Mouse (Mus musculus): ENCODE results near the gene Olfr149. TPM values are rescaled to one million over a fixed set of nuclear protein-coding genes. Genes with fewer than 3 reads are reported as not detected.
"Not testable (repeated sequence)": the region's sequence is repeated elsewhere in the genome, so short reads cannot be mapped to it uniquely, and the experiment has no call there.

Gene Olfr149
- not detected in 2 replicates for polyA plus RNA-seq (2012; ENCODE audit: insufficient read depth, low replicate concordance)

GRCm38 (mm10) chr9:39707017-39707416 lies at the start of gene Olfr149:
Gene Olfr149, minus strand, starts transcription at chr9:39707117.
- no peak within 1 kb of the TSS for H3K4me3 ChIP-seq (replicated peaks)
- no peaks in the 10 kb centered on the region for H3K27me3 ChIP-seq (replicated peaks)
- TF ChIP-seq GATA1 (IDR thresholded peaks at IDR 0.05; ENCODE audit: borderline replicate concordance, low read length) (no peak), FLI1 (IDR thresholded peaks at IDR 0.05; ENCODE audit: low read length) (no peak)
- H3K36me3 ChIP-seq (replicated peaks; ENCODE audit: low read length): no peaks in the 10 kb centered on the region
- H3K9me3 ChIP-seq: peaks cover 5% of the 10 kb centered on the region; the same call in 1 of the 2 replicates
- H3K4me1 ChIP-seq: no peaks in the 10 kb centered on the region

DNA sequence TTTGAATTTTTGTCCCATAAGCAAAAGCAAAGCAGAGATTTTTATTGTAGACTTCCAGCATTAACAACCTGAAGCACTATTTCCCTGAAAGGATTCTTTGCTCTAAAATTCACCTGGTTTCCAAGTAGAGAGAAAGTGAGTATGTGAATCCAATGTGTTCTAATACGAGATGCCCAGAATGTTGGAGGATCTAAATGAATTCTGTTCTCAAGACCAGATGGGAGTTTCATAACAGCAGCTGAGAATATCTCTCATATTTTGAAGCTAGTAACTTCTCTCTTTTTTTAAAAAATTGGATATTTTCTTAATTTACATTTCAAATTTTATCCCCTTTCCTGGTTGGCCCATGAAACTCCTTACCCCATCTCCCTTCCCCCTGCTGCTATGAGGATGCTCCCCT lies 39.5 kb upstream of the Olfr149 start:
- H3K9me3 ChIP-seq: no peaks in the 10 kb centered on the region
- H3K4me3 ChIP-seq (replicated peaks): no peak overlapping the region
- no peaks in the 10 kb centered on the region for H3K27me3 ChIP-seq (replicated peaks)
- no peak for TF ChIP-seq GATA1 (IDR thresholded peaks at IDR 0.05; ENCODE audit: borderline replicate concordance, low read length)
- TF ChIP-seq FLI1 (IDR thresholded peaks at IDR 0.05; ENCODE audit: low read length): no peak
- H3K36me3 ChIP-seq (replicated peaks; ENCODE audit: low read length): no peaks in the 10 kb centered on the region
- no peaks in the 10 kb centered on the region for H3K4me1 ChIP-seq

GRCm38 (mm10) chr9:39745949-39746348 lies 39.0 kb upstream of the Olfr149 start, which contains the start of gene Olfr967:
Gene Olfr967, plus strand, starts transcription at chr9:39746249.
- no peak for TF ChIP-seq GATA1 (IDR thresholded peaks at IDR 0.05; ENCODE audit: borderline replicate concordance, low read length)
- no peak for TF ChIP-seq FLI1 (IDR thresholded peaks at IDR 0.05; ENCODE audit: low read length)
- Histone ChIP-seq H3K36me3 (replicated peaks; ENCODE audit: low read length) (no peaks in the 10 kb centered on the region), H3K4me1 (no peaks in the 10 kb centered on the region), H3K9me3 (no peaks in the 10 kb centered on the region), H3K27me3 (replicated peaks) (no peaks in the 10 kb centered on the region), H3K4me3 (replicated peaks) (no peak within 1 kb of the TSS)

DNA sequence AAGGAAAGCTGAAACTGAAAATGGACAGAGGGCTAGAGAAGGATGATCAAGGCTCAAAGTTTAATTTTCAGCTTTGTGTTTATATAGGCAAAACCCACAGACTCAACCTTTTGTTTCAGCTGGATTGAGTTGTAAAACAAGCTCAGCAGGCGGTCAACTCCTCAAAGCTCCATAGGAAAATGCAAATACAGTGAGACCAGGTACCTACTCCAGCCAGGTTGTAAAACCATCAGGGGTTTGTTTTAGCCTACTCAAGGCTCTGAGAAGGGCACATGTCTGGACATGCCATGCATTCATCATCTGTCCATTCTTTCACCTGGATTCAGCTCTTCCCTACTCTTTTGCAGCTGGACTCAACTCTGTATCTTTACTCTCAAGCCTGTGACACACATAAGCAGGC lies 33.8 kb upstream of the Olfr149 start:
- Histone ChIP-seq H3K36me3 (replicated peaks; ENCODE audit: low read length) (no peaks in the 10 kb centered on the region), H3K27me3 (replicated peaks) (no peaks in the 10 kb centered on the region), H3K9me3 (no peaks in the 10 kb centered on the region), H3K4me1 (no peaks in the 10 kb centered on the region), H3K4me3 (replicated peaks) (no peak overlapping the region)
- no peak for TF ChIP-seq FLI1 (IDR thresholded peaks at IDR 0.05; ENCODE audit: low read length)
- TF ChIP-seq GATA1 (IDR thresholded peaks at IDR 0.05; ENCODE audit: borderline replicate concordance, low read length): no peak

DNA sequence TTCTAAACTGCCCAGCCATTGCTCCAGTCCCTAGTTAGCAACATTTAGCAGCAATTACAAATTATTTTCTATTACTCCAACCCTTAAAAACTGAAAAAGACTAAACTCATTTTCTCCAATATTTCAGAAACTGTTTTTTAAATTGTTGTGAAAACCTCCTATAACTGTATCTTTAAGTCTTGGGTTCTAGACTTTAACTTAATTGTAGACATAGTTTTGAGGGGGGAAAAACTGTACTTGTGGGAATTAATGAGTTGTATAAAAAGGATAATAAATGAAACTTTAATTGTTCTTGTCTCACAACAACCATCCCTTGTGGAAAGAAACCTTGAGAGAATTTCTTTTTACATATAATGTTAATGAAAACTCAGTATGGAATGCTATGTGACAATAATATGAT lies 23.8 kb upstream of the Olfr149 start, which contains the start of gene Olfr150:
TSS of gene Olfr150 (plus strand) at position 301 of the 400 bp plus-strand sequence.
- TF ChIP-seq GATA1 (IDR thresholded peaks at IDR 0.05; ENCODE audit: borderline replicate concordance, low read length) (no peak), FLI1 (IDR thresholded peaks at IDR 0.05; ENCODE audit: low read length) (no peak)
- H3K36me3 ChIP-seq (replicated peaks; ENCODE audit: low read length): no peaks in the 10 kb centered on the region

GRCm38 (mm10) chr9:39711053-39711452 lies 4.1 kb upstream of the Olfr149 start, which contains the start of gene Olfr965:
Gene Olfr965, plus strand, starts transcription at chr9:39711353.
- TF ChIP-seq GATA1 (IDR thresholded peaks at IDR 0.05; ENCODE audit: borderline replicate concordance, low read length) (no peak), FLI1 (IDR thresholded peaks at IDR 0.05; ENCODE audit: low read length) (no peak)
- no peak within 1 kb of the TSS for H3K4me3 ChIP-seq (replicated peaks)
- H3K36me3 ChIP-seq (replicated peaks; ENCODE audit: low read length): no peaks in the 10 kb centered on the region
- H3K4me1 ChIP-seq: no peaks in the 10 kb centered on the region
- no peaks in the 10 kb centered on the region for H3K27me3 ChIP-seq (replicated peaks)
- H3K9me3 ChIP-seq: no peaks in the 10 kb centered on the region

More for the DNA sequence above, 23.8 kb upstream of the Olfr149 start, which contains the start of gene Olfr150:
- Histone ChIP-seq H3K9me3 (no peaks in the 10 kb centered on the region), H3K27me3 (replicated peaks) (no peaks in the 10 kb centered on the region), H3K4me1 (no peaks in the 10 kb centered on the region), H3K4me3 (replicated peaks) (no peak within 1 kb of the TSS)

GRCm38 (mm10) chr9:39708958-39709357 lies 2.0 kb upstream of the Olfr149 start:
- Histone ChIP-seq H3K9me3 (no peaks in the 10 kb centered on the region), H3K36me3 (replicated peaks; ENCODE audit: low read length) (no peaks in the 10 kb centered on the region), H3K27me3 (replicated peaks) (no peaks in the 10 kb centered on the region), H3K4me3 (replicated peaks) (no peak overlapping the region), H3K4me1 (no peaks in the 10 kb centered on the region)
- TF ChIP-seq FLI1 (IDR thresholded peaks at IDR 0.05; ENCODE audit: low read length) (no peak), GATA1 (IDR thresholded peaks at IDR 0.05; ENCODE audit: borderline replicate concordance, low read length) (no peak)

DNA sequence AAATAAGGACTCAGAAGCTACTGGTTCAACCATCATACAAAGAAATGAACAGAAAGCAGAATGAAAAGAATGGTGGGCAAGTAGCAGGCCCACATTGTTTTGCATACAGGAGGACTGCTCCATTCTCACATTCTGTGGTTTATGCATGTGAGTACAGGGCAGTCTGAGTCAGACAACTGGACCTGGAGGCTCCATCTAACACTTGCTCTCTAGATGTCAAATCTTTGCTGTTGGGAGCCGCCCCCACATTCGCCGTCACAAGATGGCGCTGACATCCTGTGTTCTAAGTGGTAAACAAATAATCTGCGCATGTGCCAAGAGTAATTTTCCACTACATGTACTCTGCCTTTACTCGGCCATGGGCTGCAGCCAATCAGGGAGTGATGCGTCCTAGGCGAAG lies 5.8 kb downstream of the Olfr149 start:
- H3K36me3 ChIP-seq (replicated peaks; ENCODE audit: low read length); H3K27me3 ChIP-seq (replicated peaks); H3K4me3 ChIP-seq (replicated peaks); H3K4me1 ChIP-seq: not testable (repeated sequence)
- peaks cover 13% of the 10 kb centered on the region; the same call in 1 of the 2 replicates for H3K9me3 ChIP-seq

- no peaks in the 10 kb centered on the region for H3K36me3 ChIP-seq (replicated peaks; ENCODE audit: low read length)
- no peaks in the 10 kb centered on the region for H3K4me1 ChIP-seq
- H3K4me3 ChIP-seq (replicated peaks): no peak overlapping the region
- no peaks in the 10 kb centered on the region for H3K9me3 ChIP-seq
- TF ChIP-seq FLI1 (IDR thresholded peaks at IDR 0.05; ENCODE audit: low read length): no peak
- TF ChIP-seq GATA1 (IDR thresholded peaks at IDR 0.05; ENCODE audit: borderline replicate concordance, low read length): no peak
- no peaks in the 10 kb centered on the region for H3K27me3 ChIP-seq (replicated peaks)
Measured at GRCm38 (mm10) chr9:39679280-39679679, 27.6 kb downstream of the Olfr149 start.

GRCm38 (mm10) chr9:39678557-39678956 lies 28.4 kb downstream of the Olfr149 start:
- H3K4me3 ChIP-seq (replicated peaks): no peak overlapping the region
- H3K4me1 ChIP-seq: no peaks in the 10 kb centered on the region
- H3K9me3 ChIP-seq: no peaks in the 10 kb centered on the region
- TF ChIP-seq GATA1 (IDR thresholded peaks at IDR 0.05; ENCODE audit: borderline replicate concordance, low read length): no peak
- no peak for TF ChIP-seq FLI1 (IDR thresholded peaks at IDR 0.05; ENCODE audit: low read length)
- no peaks in the 10 kb centered on the region for H3K27me3 ChIP-seq (replicated peaks)
- no peaks in the 10 kb centered on the region for H3K36me3 ChIP-seq (replicated peaks; ENCODE audit: low read length)

DNA sequence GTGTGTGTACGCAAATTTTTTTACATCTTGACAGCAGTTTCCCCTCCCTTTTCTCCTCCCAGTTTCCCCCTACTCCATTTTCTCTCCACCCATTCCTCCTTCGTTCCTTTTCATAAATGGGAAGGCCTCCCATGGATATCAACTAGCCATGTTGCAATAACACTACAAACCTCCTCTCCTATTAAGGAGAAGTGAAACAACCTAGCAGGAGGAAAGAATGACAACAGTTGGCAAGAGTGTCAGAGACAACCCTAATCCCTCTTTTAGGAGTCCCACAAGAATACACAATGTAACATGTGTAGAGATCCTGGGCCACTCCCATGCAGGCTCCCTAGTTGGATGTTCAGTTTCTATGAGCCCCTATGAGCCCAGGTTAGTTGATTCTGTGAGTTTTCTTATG lies 32.1 kb downstream of the Olfr149 start:
- Histone ChIP-seq H3K4me3 (replicated peaks) (no peak overlapping the region), H3K36me3 (replicated peaks; ENCODE audit: low read length) (no peaks in the 10 kb centered on the region), H3K27me3 (replicated peaks) (no peaks in the 10 kb centered on the region), H3K4me1 (no peaks in the 10 kb centered on the region), H3K9me3 (no peaks in the 10 kb centered on the region)
- no peak for TF ChIP-seq GATA1 (IDR thresholded peaks at IDR 0.05; ENCODE audit: borderline replicate concordance, low read length)
- no peak for TF ChIP-seq FLI1 (IDR thresholded peaks at IDR 0.05; ENCODE audit: low read length)

Data from megakaryocyte, embryonic 14.5 days (primary cell).